Mouse (Mus musculus) forebrain, embryonic 13.5 days (tissue): ENCODE measurements around the gene Bcl9. TPM values are rescaled to one million over a fixed set of nuclear protein-coding genes. Genes with fewer than 3 reads are reported as not detected.

ENCODE experiments used
- ATAC-seq: fragments of 200-750 bp; cut with Nextera tagmentation; 2 replicates; pipeline ENCODE4 v1.8.0; 2017
- H3K27ac ChIP-seq: fragments of 300-500 bp; sonication (generic); 2 replicates; pipeline ENCODE4 v1.5.1; 2015; ENCODE audit warnings: inconsistent platforms, mild to moderate bottlenecking, moderate library complexity
- H3K27me3 ChIP-seq: fragments of 300-500 bp; sonication (generic); 2 replicates; pipeline ENCODE4 v1.6.1; 2015; ENCODE audit warnings: mild to moderate bottlenecking, inconsistent platforms
- H3K36me3 ChIP-seq: fragments of 300-500 bp; sonication (generic); 2 replicates; pipeline ENCODE4 v1.6.1; 2015; ENCODE audit warnings: mild to moderate bottlenecking, inconsistent platforms; ENCODE audit not compliant: poor library complexity, severe bottlenecking
- H3K4me1 ChIP-seq: fragments of 300-500 bp; sonication (generic); 2 replicates; pipeline ENCODE4 v1.6.1; 2015; ENCODE audit warnings: inconsistent platforms
- H3K4me2 ChIP-seq: fragments of 300-500 bp; sonication (generic); 2 replicates; pipeline ENCODE4 v1.6.1; 2015; ENCODE audit warnings: inconsistent platforms, mild to moderate bottlenecking, moderate library complexity
- H3K4me3 ChIP-seq: fragments of 300-500 bp; sonication (generic); 2 replicates; pipeline ENCODE4 v1.5.1; 2015; ENCODE audit warnings: mild to moderate bottlenecking, inconsistent platforms
- H3K9ac ChIP-seq: fragments of 300-500 bp; sonication (generic); 2 replicates; pipeline ENCODE4 v1.6.1; 2015; ENCODE audit warnings: mild to moderate bottlenecking, inconsistent platforms
- H3K9me3 ChIP-seq: fragments of 300-500 bp; sonication (generic); replicated peaks from 2 replicates; pipeline ENCODE4 v1.6.1; 2016; ENCODE audit warnings: inconsistent platforms
- WGBS: fragments of 180-500 bp; shearing (Covaris S2); methylation state at CpG from one replicate; pipeline ENCODE4 v1.1.7; 2015; 5-methylcytosine and 5-hydroxymethylcytosine counted together
- polyA plus RNA-seq: library from polyadenylated mRNA; unstranded; fragments of >200 nt; fragmentation: Nextera tagmentation; extraction: Ambion mirVana; gene quantifications from 2 replicates; pipeline ENCODE4 v1.2.1, GENCODE M21; 2015

The Bcl9 gene
- 101 and 105 TPM in 2 replicates for polyA plus RNA-seq

GRCm38 (mm10) chr3:97297553-97298432 lies at the start of gene Bcl9:
Gene Bcl9 (minus strand): TSS chr3:97297917.
- Histone ChIP-seq H3K9me3 (no peaks in the 10 kb centered on the region), H3K27me3 (no peaks in the 10 kb centered on the region), H3K4me2 (peak within 1 kb of the TSS; percentile 83), H3K27ac (peak within 1 kb of the TSS; percentile 98), H3K36me3 (no peaks in the 10 kb centered on the region), H3K4me3 (peak within 1 kb of the TSS; percentile 93), H3K4me1 (peaks cover 53% of the 10 kb centered on the region), H3K9ac (peak within 1 kb of the TSS; percentile 96)
- WGBS, result under 1% methylated on average over 21 of the region's 21 CpGs
- peak; percentile 88 for ATAC-seq

GRCm38 (mm10) chr3:97339193-97339576 lies 41.5 kb upstream of the Bcl9 start:
- Histone ChIP-seq H3K9me3 (no peaks in the 10 kb centered on the region), H3K9ac (no peak overlapping the region), H3K4me1 (peaks cover 28% of the 10 kb centered on the region), H3K4me2 (no peak overlapping the region), H3K27me3 (no peaks in the 10 kb centered on the region), H3K27ac (no peak overlapping the region), H3K4me3 (no peak overlapping the region), H3K36me3 (no peaks in the 10 kb centered on the region)
- WGBS, result 82% methylated on average over 5 of the region's 5 CpGs
- ATAC-seq, result peak; percentile 41

GRCm38 (mm10) chr3:97338522-97339192 lies 40.9 kb upstream of the Bcl9 start:
- WGBS, result 20% methylated on average over 13 of the region's 13 CpGs
- peak; percentile 93 for ATAC-seq
- Histone ChIP-seq H3K27ac (no peak overlapping the region), H3K4me1 (peaks cover 28% of the 10 kb centered on the region), H3K36me3 (no peaks in the 10 kb centered on the region), H3K4me3 (no peak overlapping the region), H3K9me3 (no peaks in the 10 kb centered on the region), H3K9ac (no peak overlapping the region), H3K4me2 (peak overlapping the region; percentile 18; the same call in 1 of the 2 replicates), H3K27me3 (no peaks in the 10 kb centered on the region)

- peaks cover 28% of the 10 kb centered on the region for H3K4me1 ChIP-seq
- WGBS, result 44% methylated on average over 11 of the region's 11 CpGs
- H3K27me3 ChIP-seq, result no peaks in the 10 kb centered on the region
- no peak overlapping the region for H3K27ac ChIP-seq
- H3K4me3 ChIP-seq, result no peak overlapping the region
- no peak overlapping the region for H3K9ac ChIP-seq
- no peaks in the 10 kb centered on the region for H3K36me3 ChIP-seq
- no peak for ATAC-seq
- H3K4me2 ChIP-seq, result no peak overlapping the region
- H3K9me3 ChIP-seq, result no peaks in the 10 kb centered on the region
Observed at GRCm38 (mm10) chr3:97337306-97337705, 39.6 kb upstream of the Bcl9 start.

GRCm38 (mm10) chr3:97336331-97336730 lies 38.6 kb upstream of the Bcl9 start:
- H3K27ac ChIP-seq, result no peak overlapping the region
- peaks cover 28% of the 10 kb centered on the region for H3K4me1 ChIP-seq
- no peaks in the 10 kb centered on the region for H3K27me3 ChIP-seq
- no peak overlapping the region for H3K4me2 ChIP-seq
- no peaks in the 10 kb centered on the region for H3K9me3 ChIP-seq
- H3K4me3 ChIP-seq, result no peak overlapping the region
- H3K36me3 ChIP-seq, result no peaks in the 10 kb centered on the region
- WGBS, result 79% methylated on average over 4 of the region's 4 CpGs
- no peak for ATAC-seq
- H3K9ac ChIP-seq, result no peak overlapping the region

- WGBS, result 41% methylated on average over 9 of the region's 9 CpGs
- Histone ChIP-seq H3K4me2 (no peak overlapping the region), H3K36me3 (no peaks in the 10 kb centered on the region), H3K4me3 (no peak overlapping the region), H3K9ac (no peak overlapping the region), H3K4me1 (peaks cover 28% of the 10 kb centered on the region), H3K27ac (no peak overlapping the region), H3K9me3 (no peaks in the 10 kb centered on the region), H3K27me3 (no peaks in the 10 kb centered on the region)
- ATAC-seq, result peak; percentile 17; the same call in 1 of the 2 replicates
Observed at GRCm38 (mm10) chr3:97334618-97335017, 36.9 kb upstream of the Bcl9 start.

- Histone ChIP-seq H3K27ac (no peak overlapping the region), H3K4me1 (peaks cover 14% of the 10 kb centered on the region), H3K9ac (no peak overlapping the region), H3K4me3 (no peak overlapping the region), H3K36me3 (no peaks in the 10 kb centered on the region), H3K27me3 (no peaks in the 10 kb centered on the region), H3K4me2 (no peak overlapping the region), H3K9me3 (0 out of 2 replicates have a peak, but pooled peaks cover 8% of the 10 kb centered on the region)
- 90% methylated on average over 12 of the region's 12 CpGs for WGBS
- no peak for ATAC-seq
Observed at GRCm38 (mm10) chr3:97332172-97332571, 34.5 kb upstream of the Bcl9 start.

GRCm38 (mm10) chr3:97327809-97328208 lies 30.1 kb upstream of the Bcl9 start:
- H3K9me3 ChIP-seq, result 0 out of 2 replicates have a peak, but pooled peaks cover 8% of the 10 kb centered on the region
- WGBS, result 93% methylated on average over 2 of the region's 2 CpGs
- no peak overlapping the region for H3K4me2 ChIP-seq
- no peaks in the 10 kb centered on the region for H3K36me3 ChIP-seq
- no peaks in the 10 kb centered on the region for H3K27me3 ChIP-seq
- ATAC-seq, result no peak
- H3K4me1 ChIP-seq, result peaks cover 25% of the 10 kb centered on the region
- no peak overlapping the region for H3K4me3 ChIP-seq
- H3K9ac ChIP-seq, result no peak overlapping the region
- H3K27ac ChIP-seq, result no peak overlapping the region

- WGBS, result 98% methylated on average over 1 of the region's 1 CpGs
- Histone ChIP-seq H3K4me3 (no peak overlapping the region), H3K27ac (no peak overlapping the region), H3K27me3 (no peaks in the 10 kb centered on the region), H3K36me3 (no peaks in the 10 kb centered on the region), H3K4me2 (no peak overlapping the region), H3K9ac (no peak overlapping the region), H3K9me3 (0 out of 2 replicates have a peak, but pooled peaks cover 8% of the 10 kb centered on the region), H3K4me1 (peaks cover 25% of the 10 kb centered on the region)
- no peak for ATAC-seq
Observed at GRCm38 (mm10) chr3:97327356-97327755, 29.6 kb upstream of the Bcl9 start.

- peak; percentile 57; the same call in 1 of the 2 replicates for ATAC-seq
- Histone ChIP-seq H3K4me1 (peaks cover 25% of the 10 kb centered on the region), H3K36me3 (no peaks in the 10 kb centered on the region), H3K9ac (no peak overlapping the region), H3K9me3 (0 out of 2 replicates have a peak, but pooled peaks cover 8% of the 10 kb centered on the region), H3K4me3 (no peak overlapping the region), H3K4me2 (no peak overlapping the region), H3K27ac (no peak overlapping the region; the same call in 1 of the 2 replicates), H3K27me3 (no peaks in the 10 kb centered on the region)
- WGBS, result 72% methylated on average over 15 of the region's 15 CpGs
Observed at GRCm38 (mm10) chr3:97325621-97326345, 28.1 kb upstream of the Bcl9 start.

- Histone ChIP-seq H3K4me2 (peak overlapping the region; percentile 45), H3K27ac (no peak overlapping the region), H3K27me3 (no peaks in the 10 kb centered on the region), H3K9me3 (0 out of 2 replicates have a peak, but pooled peaks cover 8% of the 10 kb centered on the region), H3K9ac (0 out of 2 replicates have a peak overlapping the region, but pooled peaks have one; percentile 10), H3K36me3 (no peaks in the 10 kb centered on the region), H3K4me3 (no peak overlapping the region; the same call in 1 of the 2 replicates), H3K4me1 (peaks cover 25% of the 10 kb centered on the region)
- peak; percentile 82 for ATAC-seq
- WGBS, result 20% methylated on average over 17 of the region's 17 CpGs
Observed at GRCm38 (mm10) chr3:97324046-97324445, 26.3 kb upstream of the Bcl9 start.
